Mouse (Mus musculus): ENCODE measurements around the gene Hnrnpm.
"Not testable (repeated sequence)": the region's sequence is repeated elsewhere in the genome, so short reads cannot be mapped to it uniquely, and the experiment has no call there.

Gene Hnrnpm

GRCm38 (mm10) chr17:33673837-33674236 is 12.8 kb downstream of the Hnrnpm start:
- no peak for DNase-seq (ENCODE audit: low read depth, low spot score)

GRCm38 (mm10) chr17:33669681-33670080 is 17.0 kb downstream of the Hnrnpm start:
- DNase-seq (ENCODE audit: low read depth, low spot score): no peak

GRCm38 (mm10) chr17:33666813-33667212 is 19.8 kb downstream of the Hnrnpm start:
- DNase-seq (ENCODE audit: low read depth, low spot score): no peak

DNA sequence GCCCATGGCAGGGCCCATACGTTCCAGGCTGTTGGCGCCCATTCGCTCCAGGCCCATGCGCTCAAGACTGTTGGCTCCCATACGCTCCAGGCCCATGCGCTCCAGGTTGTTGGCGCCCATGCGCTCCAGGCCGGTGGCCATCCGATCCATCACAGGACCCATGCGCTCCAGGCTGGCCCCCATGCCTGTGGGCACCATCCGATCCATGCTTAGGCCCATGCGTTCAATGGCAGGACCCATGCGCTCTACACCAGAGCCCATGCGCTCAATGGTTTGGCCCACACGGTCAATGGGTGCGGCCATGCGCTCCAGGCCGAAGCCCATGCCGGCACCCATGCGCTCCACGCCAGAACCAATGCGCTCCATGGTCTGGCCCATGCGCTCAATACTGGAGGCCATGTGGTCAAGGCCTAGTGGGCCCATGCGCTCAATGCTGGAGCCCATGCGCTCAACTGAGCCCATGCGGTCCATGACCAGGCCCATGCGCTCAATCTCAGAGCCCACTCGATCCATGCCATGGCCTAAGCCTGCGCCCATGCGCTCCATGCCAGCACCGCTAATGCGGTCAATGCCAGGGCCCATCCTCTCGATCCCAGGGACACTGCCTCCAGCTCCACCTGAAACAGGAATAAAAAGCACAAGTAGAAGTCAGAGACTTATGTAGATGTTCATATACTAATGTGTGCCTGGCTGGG is 36.7 kb downstream of the Hnrnpm start:
- DNase-seq (ENCODE audit: low read depth, low spot score): no peak

DNA sequence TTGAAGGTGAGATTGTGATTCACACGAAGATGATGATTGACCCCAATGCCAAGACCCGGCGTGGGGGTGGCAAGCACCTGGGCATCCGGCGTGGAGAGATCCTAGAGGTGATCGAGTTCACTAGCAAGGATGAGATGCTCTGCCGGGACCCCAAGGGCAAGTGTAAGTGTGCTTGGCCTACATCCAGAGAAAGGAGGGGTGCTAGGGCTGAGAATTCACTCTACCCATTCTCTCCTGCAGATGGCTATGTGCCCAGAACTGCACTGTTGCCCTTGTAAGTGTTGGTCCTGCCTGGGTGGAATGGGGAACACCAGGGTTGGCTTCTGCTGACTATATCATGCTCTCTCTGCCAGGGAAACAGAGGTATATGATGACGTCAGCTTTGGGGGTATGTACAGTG is 41.6 kb downstream of the Hnrnpm start:
- no peak for DNase-seq (ENCODE audit: low read depth, low spot score)

DNA sequence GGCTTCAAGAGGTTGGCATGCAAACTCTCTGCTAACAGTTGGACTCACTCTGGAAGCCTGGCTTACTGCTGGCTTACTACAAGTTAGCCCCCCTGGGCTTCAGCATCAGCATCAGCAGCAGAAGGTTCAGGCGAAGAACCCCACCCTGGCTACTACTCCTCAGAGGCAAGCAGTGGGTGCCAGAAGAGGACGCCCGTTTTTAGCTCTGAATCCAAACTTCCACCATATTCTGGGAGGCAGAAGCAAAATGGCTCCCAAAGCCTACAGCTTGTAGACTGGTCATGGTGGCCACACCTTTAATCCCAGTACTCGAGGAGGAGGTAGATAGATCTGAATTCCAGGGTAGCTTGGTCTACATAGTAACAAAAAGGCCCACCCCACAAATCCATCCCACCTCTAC is 42.6 kb downstream of the Hnrnpm start:
- no peak for DNase-seq (ENCODE audit: low read depth, low spot score)

- no peak for DNase-seq (ENCODE audit: low read depth, low spot score)
Observed at GRCm38 (mm10) chr17:33639743-33640142, 46.9 kb downstream of the Hnrnpm start.

DNA sequence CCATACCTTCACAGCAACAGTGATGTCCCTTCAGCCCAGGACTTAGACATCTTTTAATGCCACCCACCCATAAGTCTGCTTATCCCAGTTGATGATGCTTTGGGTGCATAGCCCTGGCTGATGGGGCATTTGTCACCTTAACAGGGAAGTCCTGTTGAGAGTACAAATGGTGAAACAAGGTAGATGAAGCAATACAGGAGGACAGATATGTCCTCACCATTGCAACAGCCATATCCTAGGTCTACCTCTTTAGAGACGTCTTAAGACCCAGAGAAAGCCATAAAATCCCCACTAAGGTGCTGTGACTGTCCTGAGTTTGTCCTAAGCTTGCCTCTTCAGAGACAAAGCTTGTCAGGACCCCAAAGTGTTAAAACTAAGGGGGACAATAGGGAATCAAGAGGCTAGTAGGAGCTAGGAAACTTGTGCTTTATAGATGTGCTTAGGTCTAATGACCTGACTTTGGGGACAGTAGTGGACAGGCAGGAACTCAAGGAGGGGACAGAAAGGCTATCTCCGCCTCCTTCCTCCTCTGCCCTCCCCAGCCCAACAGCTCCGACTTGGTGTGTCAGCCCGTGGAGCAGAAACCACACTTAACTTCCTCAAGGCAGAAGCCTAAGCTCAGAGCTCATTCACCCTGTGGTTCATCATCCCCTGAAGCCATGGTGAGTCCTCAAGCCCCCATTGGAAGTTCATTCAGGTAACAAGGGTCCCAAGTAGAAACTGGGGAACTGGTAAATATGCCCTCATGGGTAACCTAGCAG is 49.0 kb downstream of the Hnrnpm start, which contains the start of gene Pram1:
Gene Pram1, plus strand, starts transcription at position 541 of the 761 bp plus-strand sequence.
- no peak for DNase-seq (ENCODE audit: low read depth, low spot score)

DNA sequence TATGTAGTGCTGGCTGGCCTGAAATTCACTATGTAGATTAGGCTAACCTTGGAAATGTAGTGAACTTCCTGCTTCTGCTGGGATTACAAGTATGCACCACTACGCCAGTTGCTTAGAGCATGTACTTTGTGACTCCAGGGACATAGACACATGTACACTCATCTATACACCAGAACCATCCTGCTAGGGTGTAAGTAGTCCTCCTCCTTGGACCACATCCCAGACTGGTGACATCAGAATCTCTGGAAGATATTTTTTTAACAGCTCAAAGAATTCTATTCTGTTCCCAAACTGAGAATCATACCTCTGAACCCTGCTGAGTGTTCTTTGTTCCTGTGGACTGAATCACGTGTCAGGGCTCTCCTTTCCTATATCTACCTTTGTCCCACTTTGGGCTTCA is 49.6 kb downstream of the Hnrnpm start:
- DNase-seq (ENCODE audit: low read depth, low spot score): no peak

DNA sequence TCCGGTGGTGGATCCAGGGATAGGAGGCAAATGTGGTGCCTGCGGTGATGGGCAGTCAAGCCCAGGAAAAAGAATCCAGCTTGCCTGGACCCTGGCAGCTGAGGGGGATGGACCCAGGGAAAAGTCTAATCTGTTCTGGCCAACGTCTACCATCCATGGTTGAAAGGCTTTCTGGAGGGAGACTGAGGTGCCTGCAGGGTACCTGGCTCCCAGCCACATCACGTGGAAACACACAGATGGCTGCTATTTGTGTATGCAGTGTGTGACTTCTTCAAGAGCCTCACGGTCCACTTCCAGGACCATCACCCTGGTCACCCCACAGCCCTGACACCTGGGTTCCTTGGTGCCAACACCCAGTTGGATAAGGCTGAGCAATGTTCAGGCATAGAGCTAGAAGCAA is 54.9 kb downstream of the Hnrnpm start:
- no peak for DNase-seq (ENCODE audit: low read depth, low spot score)

- no peak for DNase-seq (ENCODE audit: low read depth, low spot score)
Observed at GRCm38 (mm10) chr17:33631236-33631635, 55.4 kb downstream of the Hnrnpm start.

DNA sequence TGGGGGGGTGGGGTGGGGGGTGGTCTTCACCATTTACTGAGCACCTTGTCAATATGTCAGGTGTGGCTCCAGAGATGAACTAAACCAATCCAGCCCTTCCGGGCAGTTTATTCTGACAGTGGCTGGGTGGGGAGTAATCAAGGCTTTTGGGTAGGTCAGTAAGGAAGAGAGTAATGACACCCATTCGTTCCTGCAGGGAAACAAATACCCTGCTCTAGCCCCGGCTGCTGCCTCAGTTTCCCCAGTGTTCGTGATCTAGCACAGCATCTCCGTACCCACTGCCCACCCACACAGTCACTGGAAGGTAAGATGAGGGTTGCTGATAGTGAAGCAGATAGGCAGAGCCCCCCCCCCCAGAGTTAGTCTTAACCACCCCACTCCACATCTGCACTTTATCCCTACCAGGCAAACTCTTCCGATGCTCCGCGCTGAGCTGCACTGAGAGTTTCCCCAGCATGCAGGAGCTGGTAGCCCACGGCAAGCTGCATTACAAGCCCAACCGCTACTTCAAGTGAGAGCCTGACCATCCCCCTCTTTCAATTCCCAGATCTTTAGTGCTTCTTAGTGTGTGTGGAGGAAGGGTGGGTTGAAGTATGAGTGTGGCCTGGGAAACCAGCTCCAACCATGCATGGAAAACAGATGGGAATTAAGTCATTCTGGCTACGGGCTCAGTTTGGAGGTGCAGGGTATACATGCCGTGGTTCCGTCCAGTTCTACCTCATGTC is 56.3 kb downstream of the Hnrnpm start:
- DNase-seq (ENCODE audit: low read depth, low spot score): no peak

DNA sequence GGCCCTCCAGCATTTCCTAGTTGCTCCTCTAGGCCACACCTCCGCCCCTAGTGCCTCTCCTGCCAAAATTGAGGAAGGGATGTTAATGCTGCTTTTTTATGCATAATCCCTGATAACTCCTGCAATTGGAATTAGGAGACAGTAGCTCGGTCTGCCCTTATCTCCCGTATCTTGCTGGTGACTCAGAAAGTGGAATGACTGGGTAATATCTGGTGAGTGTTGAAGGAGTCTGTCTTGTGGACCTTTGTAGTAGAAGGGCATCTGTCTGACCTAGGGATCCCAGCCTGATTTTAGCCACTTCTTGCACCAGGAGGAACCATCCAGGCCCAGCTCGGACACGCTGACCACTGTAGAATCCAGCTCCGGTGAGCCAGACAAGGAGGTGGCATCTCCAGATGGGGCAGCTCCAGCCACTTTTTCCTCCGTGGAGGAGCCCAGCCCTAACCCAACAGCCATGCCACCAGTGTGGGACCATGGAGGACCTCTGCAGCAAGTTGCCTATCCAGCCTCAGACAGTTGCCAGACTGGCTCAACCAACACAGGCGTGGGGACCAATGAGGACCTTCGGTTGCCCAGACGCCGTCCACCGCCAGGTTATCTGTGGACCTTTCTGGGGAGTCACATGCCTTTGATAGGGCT is 57.1 kb downstream of the Hnrnpm start:
- no peak for DNase-seq (ENCODE audit: low read depth, low spot score)

- peak; percentile 91 for DNase-seq (ENCODE audit: low read depth, low spot score)
Observed at GRCm38 (mm10) chr17:33628621-33629486, 57.8 kb downstream of the Hnrnpm start, which contains the start of gene Zfp414. TSS of gene Zfp414 (plus strand) at chr17:33629090.

- DNase-seq (ENCODE audit: low read depth, low spot score): no peak
Observed at GRCm38 (mm10) chr17:33627281-33627680, 59.4 kb downstream of the Hnrnpm start.

DNA sequence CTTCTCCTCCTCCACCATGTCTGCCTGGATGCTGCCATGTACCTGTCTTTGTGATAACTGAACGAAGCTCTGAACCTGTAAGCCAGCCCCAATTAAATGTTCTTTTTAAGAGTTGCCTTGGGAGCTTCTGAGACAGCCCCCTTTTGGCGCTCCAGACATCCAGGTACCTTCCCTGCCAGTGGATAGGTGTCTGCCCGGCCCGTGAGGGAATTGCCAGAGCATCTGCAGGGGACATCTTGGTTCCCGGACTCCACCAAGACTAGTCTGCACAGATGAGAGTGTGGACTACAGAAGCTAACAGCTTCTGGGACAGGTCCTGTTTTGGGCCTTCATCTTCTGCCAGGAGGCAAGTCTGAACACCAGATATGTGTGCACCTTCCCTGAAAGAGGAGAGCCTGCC is 72.9 kb downstream of the Hnrnpm start:
- DNase-seq (ENCODE audit: low read depth, low spot score): not testable (repeated sequence)

- no peak for DNase-seq (ENCODE audit: low read depth, low spot score)
Observed at GRCm38 (mm10) chr17:33610548-33610947, 76.1 kb downstream of the Hnrnpm start.

DNA sequence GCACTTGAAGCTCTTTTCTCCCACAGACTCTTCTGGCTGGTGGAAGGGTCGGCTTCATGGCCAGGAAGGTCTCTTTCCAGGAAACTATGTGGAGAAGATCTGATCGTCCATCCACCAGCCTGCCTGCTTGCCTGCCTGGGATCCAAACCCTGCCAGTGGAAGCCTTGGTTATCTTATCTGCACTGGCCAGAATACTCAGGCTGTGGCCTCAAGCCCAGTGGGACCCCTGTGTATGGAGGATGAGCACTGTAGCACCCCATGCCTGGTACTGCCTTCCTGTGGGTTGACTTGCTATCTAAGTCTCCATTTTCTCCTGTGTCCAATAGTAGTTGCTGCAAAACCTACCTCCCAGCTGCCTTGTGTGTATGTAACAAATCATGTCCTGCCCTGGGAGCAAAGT is 79.4 kb downstream of the Hnrnpm start:
- DNase-seq (ENCODE audit: low read depth, low spot score): no peak

- no peak for DNase-seq (ENCODE audit: low read depth, low spot score)
Observed at GRCm38 (mm10) chr17:33601947-33602346, 84.7 kb downstream of the Hnrnpm start.

DNA sequence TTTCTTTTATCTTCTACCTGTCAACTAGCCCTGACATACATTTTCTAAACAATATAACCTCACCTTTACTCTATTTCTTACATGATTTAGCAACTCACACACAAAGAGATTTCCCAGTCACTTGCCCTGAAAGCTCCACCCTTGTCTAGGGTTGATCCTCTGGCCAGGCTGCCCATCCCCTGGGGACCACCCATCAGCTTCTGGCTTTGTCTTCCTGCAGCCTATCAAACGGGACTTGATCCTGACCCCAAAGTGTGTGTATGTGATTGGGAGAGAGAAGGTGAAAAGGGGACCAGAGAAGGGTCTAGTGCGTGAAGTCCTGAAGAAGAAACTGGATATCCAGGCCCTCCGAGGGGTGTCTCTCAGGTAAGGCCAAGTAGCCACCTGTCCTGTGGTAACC is 85.8 kb downstream of the Hnrnpm start:
- no peak for DNase-seq (ENCODE audit: low read depth, low spot score)
